Mouse (Mus musculus) ovary, postnatal 10 days (tissue): ENCODE measurements around the gene Plk3.
A peak's percentile ranks its signal among the peaks of the same experiment; 100 is the strongest.
"Not testable (repeated sequence)": the region's sequence is repeated elsewhere in the genome, so short reads cannot be mapped to it uniquely, and the experiment has no call there.

Experiments
- DNase-seq: peaks from one replicate; pipeline ENCODE4 v3.0.0; 2022; ENCODE audit warnings: low spot score

Gene Plk3

DNA sequence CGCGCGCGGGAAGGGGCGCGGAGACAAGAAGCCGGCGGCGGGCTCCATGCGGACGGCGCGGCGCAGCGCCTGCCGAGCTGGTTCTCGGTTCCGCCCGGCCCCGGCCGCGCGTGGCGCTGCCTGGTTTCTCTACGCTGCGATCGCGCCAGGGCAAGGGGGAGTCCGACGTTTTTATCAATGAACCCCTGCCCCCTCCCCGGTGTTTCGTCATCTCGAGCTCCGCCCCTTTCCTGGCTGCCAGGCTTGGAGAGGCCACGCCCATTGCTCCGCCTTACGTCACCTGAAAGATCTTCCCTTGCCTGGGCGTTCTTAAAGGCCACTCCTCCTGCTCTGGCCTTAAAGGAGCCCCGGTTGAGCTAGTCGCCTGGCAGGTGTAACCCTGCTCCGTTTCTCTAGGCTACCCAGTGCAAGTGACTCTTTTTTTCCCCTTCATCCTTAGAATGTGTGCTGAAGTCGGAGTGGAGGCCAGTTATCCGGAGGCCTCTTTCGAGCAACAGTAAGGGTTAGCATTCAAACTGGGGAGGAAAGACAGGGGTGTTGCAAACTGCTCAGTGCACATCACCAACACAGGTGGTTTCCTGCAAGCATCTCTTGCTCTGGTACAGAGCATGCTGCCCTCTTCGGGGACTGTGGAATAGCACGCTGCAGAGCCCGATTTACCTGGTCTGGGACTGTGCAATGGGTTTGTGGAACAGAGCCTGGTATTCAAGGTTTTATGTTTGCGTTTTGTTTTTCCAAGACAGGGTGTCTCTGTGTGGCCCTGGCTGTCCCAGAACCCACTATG is at the start of gene Plk3:
Gene Plk3, minus strand, starts transcription at position 147 of the 784 bp plus-strand sequence.
- peak; percentile 88 for DNase-seq

DNA sequence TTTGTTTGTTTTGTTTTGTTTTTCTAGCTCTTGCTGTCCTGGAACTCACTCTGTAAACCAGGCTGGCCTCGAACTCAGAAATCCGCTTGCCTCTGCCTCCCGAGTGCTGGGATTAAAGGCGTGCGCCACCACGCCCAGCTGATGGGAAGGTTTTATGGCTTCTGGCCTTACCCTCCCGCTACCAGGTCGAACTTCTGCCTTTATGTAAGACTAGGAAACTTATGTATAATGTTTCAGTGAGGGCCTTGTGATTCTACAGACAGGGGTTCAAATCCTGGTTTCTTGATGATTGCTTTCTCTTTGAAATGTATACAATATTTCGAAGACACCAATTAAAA is 49.0 kb upstream of the Plk3 start:
- DNase-seq, result not testable (repeated sequence)

DNA sequence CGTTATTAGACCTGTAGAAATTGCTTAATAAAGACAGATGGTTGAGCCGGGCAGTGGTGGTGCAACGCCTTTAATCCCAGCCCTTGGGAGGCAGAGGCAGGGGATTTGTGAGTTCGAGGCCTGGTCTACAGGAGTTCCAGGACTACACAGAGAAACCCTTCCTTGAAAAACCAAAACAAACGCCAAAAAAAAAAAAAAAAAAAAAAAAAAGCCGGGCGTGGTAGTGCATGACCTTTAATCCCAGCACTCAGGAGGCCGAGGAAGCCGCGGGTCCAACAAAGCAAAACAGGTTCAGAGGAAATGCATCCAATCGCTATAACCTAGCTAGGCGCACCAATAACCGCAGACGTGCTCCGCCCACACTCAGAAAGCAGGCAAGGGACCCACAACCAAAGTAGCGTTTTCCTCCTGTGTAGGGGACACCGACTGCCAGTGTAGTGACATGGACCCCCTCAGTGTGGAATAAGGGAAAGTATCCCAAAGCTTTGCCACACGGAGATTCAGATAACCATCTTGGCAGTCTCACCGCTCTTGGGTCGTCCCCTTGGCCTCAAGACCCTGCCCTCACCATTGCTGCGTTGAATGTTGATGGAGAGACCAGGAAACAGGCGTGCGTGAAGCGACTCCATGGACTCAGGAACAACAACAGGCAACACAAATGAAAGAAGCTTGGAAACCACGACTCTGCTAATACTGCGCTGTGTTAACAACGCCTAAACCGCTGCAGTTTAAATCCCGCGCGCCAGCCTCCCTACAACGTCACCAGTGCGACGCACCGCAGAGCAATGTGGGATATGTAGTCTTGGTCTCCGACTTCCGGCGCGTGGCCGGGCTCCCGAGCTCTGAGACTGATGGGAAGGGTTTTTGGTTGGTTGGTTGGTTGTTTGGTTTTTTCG is 48.3 kb upstream of the Plk3 start, which contains the start of gene Kif2c:
Gene Kif2c, minus strand, starts transcription at position 777 of the 896 bp plus-strand sequence.
- DNase-seq, result peak; percentile 77

DNA sequence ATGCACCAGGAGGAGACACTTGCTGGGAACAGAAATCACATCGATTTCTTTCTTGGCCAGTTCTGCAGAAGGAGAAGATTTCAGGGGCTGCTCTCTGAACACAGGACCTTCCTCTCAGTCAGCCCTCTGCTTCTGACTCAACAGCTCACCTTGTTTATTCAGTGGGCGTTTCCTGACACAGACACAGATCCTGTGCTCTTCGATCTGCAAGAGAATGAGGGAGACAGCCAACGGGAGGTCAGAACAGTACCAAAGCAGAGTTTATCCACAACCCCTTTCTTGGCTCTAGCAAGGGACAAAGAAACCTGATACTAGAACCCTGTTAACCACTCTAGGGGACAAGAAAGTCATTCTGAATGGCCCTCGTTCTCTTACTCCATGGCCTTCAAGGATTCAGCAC is 36.2 kb upstream of the Plk3 start:
- DNase-seq, result no peak

DNA sequence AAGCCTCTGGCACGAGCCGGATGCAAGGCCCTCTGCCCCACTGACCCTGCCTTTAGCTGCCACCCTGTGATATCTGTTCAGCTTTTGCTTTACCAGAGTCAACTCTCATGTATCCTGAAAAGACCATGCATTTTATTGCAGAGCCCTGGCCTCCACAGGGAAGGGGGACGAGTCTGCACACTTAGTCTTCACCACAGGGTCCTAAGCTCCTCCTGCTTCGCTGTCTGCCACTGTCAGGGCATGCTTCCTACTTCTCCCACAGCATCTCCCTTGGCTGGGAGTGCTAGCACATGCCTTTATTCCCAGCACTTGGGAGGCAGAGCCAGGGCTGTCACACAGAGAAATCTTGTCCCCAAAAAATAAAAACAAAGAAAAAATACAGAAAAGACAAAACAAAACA is 27.4 kb upstream of the Plk3 start:
- DNase-seq, result no peak

DNA sequence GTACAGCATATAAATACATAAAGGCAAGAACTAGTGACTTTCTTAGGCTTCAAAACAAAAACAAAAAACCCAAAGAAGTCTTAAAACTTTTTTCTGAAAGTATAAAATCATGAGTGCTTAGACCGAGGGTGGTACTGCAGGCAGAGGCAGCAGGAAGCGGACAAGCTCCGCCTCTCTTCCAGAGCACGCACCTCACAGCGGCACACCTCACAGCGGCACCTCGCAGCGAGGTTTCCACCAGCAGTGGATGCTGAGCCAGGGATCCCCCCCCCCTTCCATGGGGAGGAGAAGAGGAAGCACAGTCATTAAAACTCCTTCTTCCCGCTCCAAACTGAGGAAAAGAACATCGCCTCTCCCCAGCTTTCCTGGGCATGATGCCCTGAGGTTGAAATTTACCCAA is 25.9 kb upstream of the Plk3 start:
- no peak for DNase-seq

DNA sequence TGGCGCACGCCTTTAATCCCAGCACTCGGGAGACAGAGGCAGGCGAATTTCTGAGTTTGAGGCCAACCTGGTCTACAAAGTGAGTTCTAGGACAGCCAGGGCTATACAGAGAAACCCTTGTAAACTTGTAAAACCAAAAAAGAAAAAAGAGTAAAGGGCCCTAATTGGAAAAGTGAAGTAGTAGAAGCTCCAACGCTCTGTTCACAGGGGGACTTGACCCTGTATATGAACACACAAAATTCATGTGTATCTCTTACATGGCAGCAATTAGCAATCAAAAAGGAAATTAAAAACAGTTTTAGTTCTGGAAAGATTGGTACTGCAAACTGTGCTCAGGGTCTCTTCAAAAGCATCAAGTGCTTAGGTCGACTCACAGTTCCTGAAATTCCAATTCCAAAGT is 22.6 kb upstream of the Plk3 start:
- DNase-seq, result no peak

DNA sequence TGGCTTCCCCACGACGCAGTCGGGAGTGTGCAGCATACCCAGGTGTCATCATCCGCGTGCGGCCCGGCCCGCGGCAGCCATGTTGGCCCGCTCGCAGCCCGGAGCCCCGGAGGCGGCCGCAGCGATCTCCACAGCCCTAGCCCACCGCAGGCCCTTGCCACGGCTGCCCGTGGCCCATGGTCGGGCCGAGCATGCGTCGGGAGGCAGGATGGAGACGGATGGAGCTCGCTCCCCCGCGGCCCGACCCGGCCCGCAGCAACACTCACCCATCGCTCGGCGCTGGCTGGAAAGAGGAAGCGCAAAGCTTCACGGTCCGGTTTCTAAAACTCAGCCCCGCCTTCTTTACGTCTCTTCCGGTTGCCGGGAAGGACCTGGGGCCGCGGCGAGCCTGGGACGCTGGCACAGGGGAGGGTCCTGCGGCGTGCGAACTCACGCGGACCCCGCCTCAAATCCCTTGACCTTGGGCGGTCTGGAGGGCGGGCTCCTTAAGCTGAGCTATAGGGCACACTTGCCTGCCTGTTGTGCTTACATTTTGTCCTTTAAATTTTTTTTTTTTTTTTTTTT is 22.1 kb upstream of the Plk3 start, which contains the start of gene Rps8:
Gene Rps8, minus strand, starts transcription at position 452 of the 564 bp plus-strand sequence.
- DNase-seq, result peak; percentile 75

DNA sequence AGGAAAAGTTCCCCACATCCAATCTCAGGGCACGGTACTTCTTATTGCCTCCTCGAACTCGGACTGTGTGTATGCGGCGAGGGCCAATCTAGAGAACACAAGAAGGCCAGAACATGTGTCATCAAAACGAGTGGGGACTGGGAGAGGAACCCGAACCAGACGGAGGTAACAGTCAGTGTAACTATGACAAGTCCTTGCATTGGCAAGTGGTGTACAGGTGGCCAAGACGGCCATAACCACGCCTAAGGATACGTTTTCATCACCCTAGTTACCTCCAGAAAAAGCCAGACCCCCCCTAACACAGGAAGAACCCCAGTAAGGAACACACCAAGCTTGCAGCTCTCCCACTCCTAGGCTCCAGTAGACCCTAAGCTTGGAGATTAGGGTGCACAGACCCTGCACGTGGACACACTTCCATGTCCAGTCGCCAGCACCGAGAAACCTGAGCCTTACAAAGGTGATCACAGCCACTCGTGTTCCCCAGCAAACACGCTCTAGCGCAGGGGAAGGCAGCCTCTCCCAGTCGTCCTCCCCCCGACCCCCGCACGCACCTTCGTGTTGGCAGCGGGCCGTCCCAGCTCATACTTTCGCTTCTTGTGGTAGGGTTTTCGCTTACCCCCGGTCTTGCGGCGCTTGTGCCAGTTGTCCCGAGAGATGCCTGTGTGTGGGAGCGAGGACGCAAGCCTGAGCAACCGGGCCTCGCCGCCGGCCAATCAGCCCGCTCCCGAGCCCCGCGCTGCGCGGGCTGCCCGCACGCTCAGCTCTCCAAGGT is 21.4 kb upstream of the Plk3 start:
- DNase-seq, result no peak

DNA sequence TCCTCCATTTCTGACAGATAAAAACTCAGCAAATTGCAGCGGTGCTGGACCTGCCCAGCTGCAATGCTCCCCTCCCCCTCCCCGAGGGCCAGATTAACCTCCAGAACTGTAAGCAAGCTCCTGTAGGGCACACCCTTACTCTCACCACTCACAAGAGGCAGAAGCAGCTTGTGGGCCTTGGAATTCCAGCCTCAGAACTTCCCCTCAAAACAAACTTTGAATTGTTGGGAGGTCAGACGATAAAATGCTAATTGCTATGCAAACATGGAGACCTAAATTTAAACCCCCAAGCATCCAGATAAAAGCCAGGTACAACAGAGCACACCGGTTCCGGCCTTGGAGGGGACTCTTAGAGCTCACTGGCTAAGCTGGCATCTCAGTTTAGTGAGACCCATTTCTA is 19.0 kb upstream of the Plk3 start:
- no peak for DNase-seq

DNA sequence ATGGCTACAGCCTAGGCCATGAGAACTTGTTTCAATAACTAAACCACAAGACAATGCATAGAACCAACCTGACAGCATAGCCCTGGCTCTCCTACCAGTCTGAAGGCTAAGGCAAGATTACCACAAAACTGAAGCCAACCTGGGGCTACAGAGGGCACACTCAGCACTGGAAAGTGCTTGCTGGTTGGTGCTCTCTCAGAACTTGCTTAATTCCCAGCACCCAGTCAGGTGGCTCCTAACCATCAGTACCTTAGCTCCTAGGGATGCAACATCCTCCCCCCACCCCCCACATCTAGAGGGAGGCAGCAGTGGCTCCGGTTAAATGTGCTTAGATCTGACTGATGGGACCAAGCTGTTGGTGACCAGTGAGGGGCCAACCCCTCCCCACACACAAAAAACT is 17.7 kb upstream of the Plk3 start:
- no peak for DNase-seq

DNA sequence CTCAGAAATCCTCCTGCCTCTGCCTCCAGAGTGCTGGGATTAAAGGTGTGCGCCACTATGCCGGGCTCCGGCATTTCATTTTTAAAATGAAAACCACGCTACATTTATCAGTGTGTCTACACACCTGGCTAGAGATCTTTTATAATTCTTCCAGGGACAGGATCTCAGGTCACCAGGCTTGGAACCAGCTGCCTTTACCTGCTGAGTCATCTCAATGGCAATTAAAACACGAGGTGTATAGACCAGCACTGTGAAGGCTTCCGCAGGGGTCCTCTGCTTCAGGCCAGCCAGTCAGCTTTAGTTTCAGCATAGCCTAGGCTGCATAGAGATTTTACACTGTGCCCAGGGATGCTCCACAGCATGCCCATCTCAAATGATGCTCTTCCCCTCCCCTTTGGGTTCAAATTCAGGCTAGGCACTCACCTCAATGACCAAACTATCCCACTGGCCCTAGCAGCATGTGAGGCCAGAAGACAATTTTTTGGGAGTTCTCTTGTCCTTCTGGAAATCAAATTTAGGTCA is 16.5 kb upstream of the Plk3 start:
- no peak for DNase-seq

DNA sequence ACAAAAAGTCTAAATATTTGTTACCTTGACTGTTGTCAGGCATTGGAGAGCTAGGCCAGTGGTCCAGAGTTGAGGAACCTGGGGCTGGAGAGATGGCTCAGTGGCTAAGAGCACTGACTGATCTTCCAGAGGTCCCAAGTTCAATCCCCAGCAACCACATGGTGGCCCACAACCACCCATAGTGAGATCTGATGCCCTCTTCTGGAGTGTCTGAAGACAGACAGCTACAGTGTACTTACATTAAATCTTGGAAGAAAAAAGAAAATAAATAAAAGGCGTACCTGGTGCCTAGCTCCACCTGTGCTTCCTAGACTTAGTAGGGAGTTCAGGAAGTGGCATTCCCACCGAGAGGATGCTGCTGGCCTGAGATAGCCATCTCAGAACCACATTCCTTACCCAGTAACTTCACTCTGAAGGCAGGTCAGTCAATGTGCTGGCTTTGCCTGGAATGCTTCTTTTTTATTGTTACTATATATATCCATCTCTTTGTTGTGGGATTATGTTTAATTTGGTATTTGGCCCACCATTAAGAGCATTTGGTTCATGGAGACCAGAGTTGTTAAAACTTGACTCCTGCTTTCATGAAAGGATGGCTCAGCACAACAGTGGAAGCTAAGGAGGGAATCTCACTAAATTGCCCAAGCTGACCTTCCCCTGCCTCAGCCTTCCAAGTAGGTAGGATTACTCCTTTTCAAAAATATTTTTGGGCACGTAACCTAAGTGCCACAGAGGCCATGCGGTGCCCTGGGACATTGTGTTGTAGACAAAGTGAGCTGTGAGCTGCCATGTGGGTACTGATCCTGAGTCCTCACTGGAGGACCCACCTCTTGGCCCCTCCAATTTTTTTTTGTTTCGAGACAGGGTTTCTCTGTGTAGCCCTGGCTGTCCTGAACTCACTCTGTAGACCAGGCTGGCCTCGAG is 15.8 kb upstream of the Plk3 start:
- DNase-seq, result no peak

DNA sequence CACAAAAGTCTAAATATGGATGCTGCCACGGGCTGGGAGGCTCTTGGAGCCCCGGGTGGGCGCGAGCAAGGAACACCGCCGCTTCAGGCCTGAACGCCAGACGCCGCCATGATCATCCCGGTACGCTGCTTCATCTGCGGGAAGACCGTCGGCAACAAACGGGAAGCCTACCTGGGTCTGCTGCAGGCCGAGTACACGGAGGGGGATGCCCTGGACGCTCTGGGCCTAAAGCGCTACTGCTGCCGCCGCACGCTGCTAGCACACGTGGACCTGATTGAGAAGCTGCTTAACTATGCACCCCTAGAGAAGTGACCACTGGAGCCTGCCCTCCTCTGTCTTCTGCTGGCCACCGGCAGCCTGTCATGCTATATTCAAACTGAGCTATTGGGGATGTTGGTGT is 15.1 kb upstream of the Plk3 start:
- DNase-seq, result no peak

DNA sequence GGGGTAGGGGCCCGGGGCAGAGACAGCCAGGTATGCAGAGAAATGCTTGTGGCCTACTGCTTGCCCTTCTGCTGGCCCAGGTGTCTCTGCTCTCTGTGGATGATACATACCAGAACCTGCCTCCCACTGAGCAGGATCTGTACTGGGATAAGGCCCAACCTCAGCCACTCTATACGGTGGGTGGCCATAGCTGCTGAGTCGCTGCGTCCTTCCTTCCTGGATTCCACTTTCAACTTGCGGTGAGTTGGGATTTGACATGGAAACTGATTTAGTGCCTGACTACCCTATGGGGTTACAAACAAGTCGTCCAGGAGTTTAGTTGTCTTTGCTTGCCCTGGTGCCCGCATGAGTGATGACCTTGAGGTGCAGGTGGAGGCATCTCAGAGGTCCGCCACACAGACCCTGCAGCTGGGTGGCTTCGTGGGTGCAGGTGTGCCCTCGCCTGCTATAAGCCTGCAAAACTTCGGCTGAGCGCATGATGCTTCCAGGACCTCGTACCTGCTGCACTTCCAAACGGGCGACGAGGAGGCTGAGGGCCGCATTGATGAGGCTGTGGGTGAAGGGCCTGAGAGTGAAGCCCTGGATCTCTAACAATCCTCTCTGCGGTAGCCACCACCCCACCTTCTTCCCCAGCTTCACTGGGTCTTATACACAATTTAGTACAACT is 14.4 kb upstream of the Plk3 start:
- DNase-seq, result no peak

DNA sequence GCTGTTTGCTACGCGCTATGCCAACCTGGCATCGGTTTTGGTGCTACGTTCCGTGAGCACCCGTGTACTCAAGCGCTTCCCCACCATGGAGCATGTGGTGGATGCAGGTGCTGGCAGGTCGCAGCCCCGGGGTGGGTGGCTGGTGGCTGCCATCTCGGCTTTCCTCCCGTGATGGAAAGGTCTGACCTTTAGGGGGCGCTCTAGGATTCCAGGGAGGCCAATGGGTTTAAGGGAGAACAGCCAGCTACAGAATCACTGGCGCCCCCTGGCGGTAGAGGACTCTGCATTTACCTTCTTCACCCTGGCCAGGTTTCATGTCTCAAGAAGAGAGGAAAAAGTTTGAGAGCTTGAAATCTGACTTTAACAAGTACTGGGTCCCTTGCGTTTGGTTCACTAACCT is 12.4 kb upstream of the Plk3 start:
- no peak for DNase-seq

DNA sequence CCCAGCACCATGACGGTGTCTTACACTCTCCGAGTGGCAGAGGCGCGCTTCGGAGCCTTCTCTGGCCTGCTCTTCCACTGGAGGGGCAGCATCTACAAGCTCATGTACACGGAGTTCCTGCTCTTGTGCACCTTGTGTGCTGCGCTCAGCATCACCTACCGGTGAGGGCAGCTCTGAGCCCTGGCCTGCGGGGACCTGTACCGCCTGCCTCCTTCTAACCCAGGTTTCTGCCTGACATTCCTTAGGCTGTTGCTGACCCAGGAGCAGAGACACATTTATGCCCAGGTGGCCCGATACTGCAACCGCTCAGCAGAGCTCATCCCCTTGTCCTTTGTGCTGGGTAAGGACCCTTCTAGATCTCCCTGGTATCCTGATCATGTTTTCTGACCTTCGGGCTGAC is 11.5 kb upstream of the Plk3 start:
- no peak for DNase-seq

DNA sequence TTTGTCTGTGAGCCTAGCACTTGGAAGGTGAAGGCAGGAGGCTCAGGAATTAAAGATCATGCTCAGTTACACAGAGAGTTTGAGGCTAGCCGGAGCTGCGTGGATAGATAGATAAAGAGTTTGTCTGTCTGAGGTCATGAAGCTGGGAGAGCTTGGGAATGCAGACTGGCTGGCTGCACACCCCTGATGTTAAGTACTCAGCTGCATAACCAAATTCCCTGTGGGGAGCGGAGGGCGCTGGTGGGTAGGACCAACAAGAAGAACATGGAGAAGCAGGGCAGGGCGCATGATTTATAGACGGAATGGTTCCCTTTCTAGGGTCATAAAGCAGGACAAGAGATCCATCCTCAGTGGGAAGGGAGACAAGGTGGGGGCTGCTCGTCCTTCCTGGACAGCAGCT is 9.3 kb upstream of the Plk3 start:
- DNase-seq, result no peak

DNA sequence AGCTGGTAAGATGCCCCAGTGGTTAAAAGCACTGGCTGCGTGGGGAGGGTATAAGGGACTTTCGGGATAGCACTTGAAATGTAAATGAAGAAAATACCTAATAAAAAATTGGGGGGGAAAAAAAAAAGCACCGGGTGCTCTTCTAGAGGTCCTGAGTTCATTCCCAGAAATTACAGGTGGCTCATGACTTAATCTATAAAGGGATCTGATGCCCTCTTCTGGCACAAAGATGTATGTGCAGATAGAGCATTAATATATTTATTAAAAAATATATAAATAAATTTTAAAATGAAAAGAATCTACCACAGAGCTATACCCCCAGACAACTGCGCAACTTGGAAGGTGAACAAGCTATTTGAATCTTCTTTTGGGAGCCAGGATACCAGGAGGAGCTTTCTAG is 6.8 kb upstream of the Plk3 start:
- no peak for DNase-seq

DNA sequence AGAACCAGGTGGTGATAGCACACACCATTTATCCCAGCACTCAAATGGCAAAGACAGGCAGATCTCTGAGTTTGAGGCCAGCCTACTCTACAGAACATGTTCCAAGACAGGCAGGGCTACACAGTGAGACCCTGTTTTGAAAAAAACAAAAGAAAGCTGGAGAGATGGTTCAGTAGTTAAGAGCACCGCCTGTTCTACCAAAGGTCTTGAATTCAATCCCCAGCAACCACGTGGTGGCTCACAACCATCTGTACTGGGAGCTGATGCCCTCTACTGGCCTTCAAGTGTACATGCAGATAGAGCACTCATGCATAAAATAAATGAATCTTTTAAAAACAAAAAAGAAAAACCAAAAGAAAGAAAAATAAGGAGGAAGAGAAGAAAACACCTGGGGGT is 5.5 kb upstream of the Plk3 start:
- DNase-seq, result no peak
